Mouse (Mus musculus): ENCODE measurements around the gene Hrc. TPM values are rescaled to one million over a fixed set of nuclear protein-coding genes. Genes with fewer than 3 reads are reported as not detected.
A peak's percentile ranks its signal among the peaks of the same experiment; 100 is the strongest.

Gene Hrc
- not detected in 2 replicates for total RNA-seq (2014; fragmentation: Nextera tagmentation)
- 0.06 and 0.16 TPM in 2 replicates for total RNA-seq (2017)
- not detected in 2 replicates for polyA plus RNA-seq (2012)

- Histone ChIP-seq H3K27me3 (ENCODE audit: insufficient read depth, low read length) (peaks cover 71% of the 10 kb centered on the region), H3K9me3 (replicated peaks) (0 out of 2 replicates have a peak, but pooled peaks cover 2% of the 10 kb centered on the region), H3K4me3 (ENCODE audit: low read depth, low read length) (no peak within 1 kb of the TSS), H3K36me3 (replicated peaks) (no peaks in the 10 kb centered on the region), H3K4me1 (ENCODE audit: insufficient read depth, low read depth, low read length) (peaks cover 33% of the 10 kb centered on the region)
- TF ChIP-seq GATA1 (IDR thresholded peaks at IDR 0.05; ENCODE audit: borderline replicate concordance, low read length): no peak
- no peak for TF ChIP-seq CTCF (IDR thresholded peaks at IDR 0.05; ENCODE audit: low read depth, low read length)
- TF ChIP-seq GATA2 (IDR thresholded peaks at IDR 0.05; ENCODE audit: borderline replicate concordance, low read depth, low read length): no peak
- TF ChIP-seq POLR2AphosphoS5 (IDR thresholded peaks at IDR 0.05; ENCODE audit: insufficient replicate concordance, low read depth, low read length): no peak
- TF ChIP-seq TAL1 (conservative IDR thresholded peaks at IDR 0.05; ENCODE audit: low read depth, low read length): no peak
- DNase-seq (ENCODE audit: low spot score): no peak
- ATAC-seq (ENCODE audit: extremely low read depth, insufficient number of reproducible peaks, low FRiP score, poor library complexity, severe bottlenecking): no peak
Measured at GRCm38 (mm10) chr7:45335056-45335455, at the start of gene Hrc. Gene Hrc (plus strand): TSS chr7:45335290.

- no peak for ATAC-seq (ENCODE audit: extremely low read depth, insufficient number of reproducible peaks, low FRiP score, poor library complexity, severe bottlenecking)
Measured at GRCm38 (mm10) chr7:45286486-45286885, 48.6 kb upstream of the Hrc start.

GRCm38 (mm10) chr7:45296626-45297025 lies 38.5 kb upstream of the Hrc start:
- ATAC-seq (ENCODE audit: extremely low read depth, insufficient number of reproducible peaks, low FRiP score, poor library complexity, severe bottlenecking): no peak
- no peak for DNase-seq (ENCODE audit: low spot score)
- TF ChIP-seq CTCF (IDR thresholded peaks at IDR 0.05; ENCODE audit: low read depth, low read length) (no peak), GATA1 (IDR thresholded peaks at IDR 0.05; ENCODE audit: borderline replicate concordance, low read length) (no peak), GATA2 (IDR thresholded peaks at IDR 0.05; ENCODE audit: borderline replicate concordance, low read depth, low read length) (no peak), POLR2AphosphoS5 (IDR thresholded peaks at IDR 0.05; ENCODE audit: insufficient replicate concordance, low read depth, low read length) (no peak), TAL1 (conservative IDR thresholded peaks at IDR 0.05; ENCODE audit: low read depth, low read length) (no peak)
- H3K4me1 ChIP-seq (ENCODE audit: insufficient read depth, low read depth, low read length): peaks cover 3% of the 10 kb centered on the region; the same call in 1 of the 2 replicates
- no peaks in the 10 kb centered on the region for H3K36me3 ChIP-seq (replicated peaks)
- H3K4me3 ChIP-seq (ENCODE audit: low read depth, low read length): no peak overlapping the region
- no peaks in the 10 kb centered on the region for H3K9me3 ChIP-seq (replicated peaks)
- peaks cover 13% of the 10 kb centered on the region for H3K27me3 ChIP-seq (ENCODE audit: insufficient read depth, low read length)

More at GRCm38 (mm10) chr7:45286486-45286885, 48.6 kb upstream of the Hrc start:
- no peak overlapping the region for H3K4me3 ChIP-seq (ENCODE audit: low read depth, low read length)
- no peak for DNase-seq (ENCODE audit: low spot score)
- no peak for TF ChIP-seq POLR2AphosphoS5 (IDR thresholded peaks at IDR 0.05; ENCODE audit: insufficient replicate concordance, low read depth, low read length)
- no peak for TF ChIP-seq CTCF (IDR thresholded peaks at IDR 0.05; ENCODE audit: low read depth, low read length)
- TF ChIP-seq GATA1 (IDR thresholded peaks at IDR 0.05; ENCODE audit: borderline replicate concordance, low read length): no peak
- TF ChIP-seq TAL1 (conservative IDR thresholded peaks at IDR 0.05; ENCODE audit: low read depth, low read length): no peak
- TF ChIP-seq GATA2 (IDR thresholded peaks at IDR 0.05; ENCODE audit: borderline replicate concordance, low read depth, low read length): no peak
- H3K36me3 ChIP-seq (replicated peaks): no peaks in the 10 kb centered on the region
- peaks cover 10% of the 10 kb centered on the region; the same call in 1 of the 2 replicates for H3K27me3 ChIP-seq (ENCODE audit: insufficient read depth, low read length)
- no peaks in the 10 kb centered on the region for H3K4me1 ChIP-seq (ENCODE audit: insufficient read depth, low read depth, low read length)
- H3K9me3 ChIP-seq (replicated peaks): no peaks in the 10 kb centered on the region

GRCm38 (mm10) chr7:45297563-45297962 lies 37.5 kb upstream of the Hrc start:
- no peak for ATAC-seq (ENCODE audit: extremely low read depth, insufficient number of reproducible peaks, low FRiP score, poor library complexity, severe bottlenecking)
- DNase-seq (ENCODE audit: low spot score): no peak
- Histone ChIP-seq H3K27me3 (ENCODE audit: insufficient read depth, low read length) (peaks cover 20% of the 10 kb centered on the region), H3K4me3 (ENCODE audit: low read depth, low read length) (no peak overlapping the region), H3K36me3 (replicated peaks) (no peaks in the 10 kb centered on the region), H3K9me3 (replicated peaks) (no peaks in the 10 kb centered on the region), H3K4me1 (ENCODE audit: insufficient read depth, low read depth, low read length) (peaks cover 3% of the 10 kb centered on the region; the same call in 1 of the 2 replicates)
- TF ChIP-seq GATA2 (IDR thresholded peaks at IDR 0.05; ENCODE audit: borderline replicate concordance, low read depth, low read length) (no peak), TAL1 (conservative IDR thresholded peaks at IDR 0.05; ENCODE audit: low read depth, low read length) (no peak), POLR2AphosphoS5 (IDR thresholded peaks at IDR 0.05; ENCODE audit: insufficient replicate concordance, low read depth, low read length) (no peak), GATA1 (IDR thresholded peaks at IDR 0.05; ENCODE audit: borderline replicate concordance, low read length) (no peak), CTCF (IDR thresholded peaks at IDR 0.05; ENCODE audit: low read depth, low read length) (no peak)

GRCm38 (mm10) chr7:45299752-45300151 lies 35.3 kb upstream of the Hrc start:
- TF ChIP-seq POLR2AphosphoS5 (IDR thresholded peaks at IDR 0.05; ENCODE audit: insufficient replicate concordance, low read depth, low read length) (no peak), GATA1 (IDR thresholded peaks at IDR 0.05; ENCODE audit: borderline replicate concordance, low read length) (no peak), GATA2 (IDR thresholded peaks at IDR 0.05; ENCODE audit: borderline replicate concordance, low read depth, low read length) (no peak), TAL1 (conservative IDR thresholded peaks at IDR 0.05; ENCODE audit: low read depth, low read length) (no peak), CTCF (IDR thresholded peaks at IDR 0.05; ENCODE audit: low read depth, low read length) (0 out of 2 replicates have a peak, but pooled peaks have one; percentile 11)
- DNase-seq (ENCODE audit: low spot score) (peak; percentile 63), ATAC-seq (ENCODE audit: extremely low read depth, insufficient number of reproducible peaks, low FRiP score, poor library complexity, severe bottlenecking) (no peak)
- H3K27me3 ChIP-seq (ENCODE audit: insufficient read depth, low read length): peaks cover 38% of the 10 kb centered on the region
- peaks cover 3% of the 10 kb centered on the region; the same call in 1 of the 2 replicates for H3K4me1 ChIP-seq (ENCODE audit: insufficient read depth, low read depth, low read length)
- no peaks in the 10 kb centered on the region for H3K9me3 ChIP-seq (replicated peaks)
- no peaks in the 10 kb centered on the region for H3K36me3 ChIP-seq (replicated peaks)
- H3K4me3 ChIP-seq (ENCODE audit: low read depth, low read length): no peak overlapping the region

- no peaks in the 10 kb centered on the region for H3K36me3 ChIP-seq (replicated peaks)
- peak; percentile 13 for DNase-seq (ENCODE audit: low spot score)
- peaks cover 40% of the 10 kb centered on the region for H3K27me3 ChIP-seq (ENCODE audit: insufficient read depth, low read length)
- no peak overlapping the region for H3K4me3 ChIP-seq (ENCODE audit: low read depth, low read length)
- H3K4me1 ChIP-seq (ENCODE audit: insufficient read depth, low read depth, low read length): peaks cover 4% of the 10 kb centered on the region
- no peaks in the 10 kb centered on the region for H3K9me3 ChIP-seq (replicated peaks)
- no peak for ATAC-seq (ENCODE audit: extremely low read depth, insufficient number of reproducible peaks, low FRiP score, poor library complexity, severe bottlenecking)
- no peak for TF ChIP-seq GATA2 (IDR thresholded peaks at IDR 0.05; ENCODE audit: borderline replicate concordance, low read depth, low read length)
- no peak for TF ChIP-seq TAL1 (conservative IDR thresholded peaks at IDR 0.05; ENCODE audit: low read depth, low read length)
- TF ChIP-seq CTCF (IDR thresholded peaks at IDR 0.05; ENCODE audit: low read depth, low read length): no peak; the same call in 1 of the 2 replicates
- no peak for TF ChIP-seq POLR2AphosphoS5 (IDR thresholded peaks at IDR 0.05; ENCODE audit: insufficient replicate concordance, low read depth, low read length)
- no peak for TF ChIP-seq GATA1 (IDR thresholded peaks at IDR 0.05; ENCODE audit: borderline replicate concordance, low read length)
Measured at GRCm38 (mm10) chr7:45300270-45300669, 34.8 kb upstream of the Hrc start.
